Mouse (Mus musculus) liver, embryonic 14.5 days (tissue): ENCODE measurements around the gene Ncam1. TPM values are rescaled to one million over a fixed set of nuclear protein-coding genes. Genes with fewer than 3 reads are reported as not detected.

Source experiments
- ATAC-seq: fragments of 200-750 bp; cut with Nextera tagmentation; 2 replicates; pipeline ENCODE4 v1.8.0; 2017; ENCODE audit warnings: moderate number of reproducible peaks, mild to moderate bottlenecking, moderate library complexity; ENCODE audit not compliant: insufficient read depth
- DNase-seq, 3 experiments: peaks; one replicate each; pipeline ENCODE4 v3.0.0-alpha.2; 2012 to 2013; ENCODE audit warnings: low read depth in 3 of 3, low spot score in 3 of 3
- H3K27ac ChIP-seq: fragments of 300-500 bp; sonication (generic); 2 replicates; pipeline ENCODE4 v1.5.1; 2014; ENCODE audit warnings: moderate library complexity, mild to moderate bottlenecking, control low read depth, inconsistent platforms
- H3K27me3 ChIP-seq: fragments of 300-500 bp; sonication (generic); 2 replicates; pipeline ENCODE4 v1.6.1; 2014; ENCODE audit warnings: mild to moderate bottlenecking, low read length, moderate library complexity; ENCODE audit not compliant: control insufficient read depth, insufficient read depth
- H3K36me3 ChIP-seq: fragments of 300-500 bp; sonication (generic); replicated peaks from 2 replicates; pipeline ENCODE4 v1.6.1; 2014; ENCODE audit warnings: low read depth; ENCODE audit not compliant: control insufficient read depth, insufficient read depth
- H3K4me1 ChIP-seq, 2 experiments: fragments of 200-500 bp in 1 of 2; fragments of 300-500 bp in 1 of 2; sonication (generic) in 1 of 2; replicated peaks; 2 replicates each; pipeline ENCODE4 v1.6.1; 2012 to 2014; ENCODE audit warnings: antibody characterized with exemption in 1 of 2, inconsistent platforms in 1 of 2, low read length in 1 of 2; ENCODE audit not compliant: control insufficient read depth in 2 of 2, insufficient read depth in 2 of 2
- H3K4me2 ChIP-seq: fragments of 300-500 bp; sonication (generic); 2 replicates; pipeline ENCODE4 v1.6.1; 2014; ENCODE audit warnings: low read depth, mild to moderate bottlenecking, control low read depth, moderate library complexity
- H3K4me3 ChIP-seq, 2 experiments: fragments of 200-500 bp in 1 of 2; fragments of 300-500 bp in 1 of 2; sonication (generic) in 1 of 2; 2 replicates each; pipeline ENCODE4 v1.5.1; 2012 to 2014; ENCODE audit warnings: low read depth in 2 of 2, low read length in 2 of 2, mild to moderate bottlenecking in 2 of 2, control low read depth in 1 of 2, inconsistent platforms in 1 of 2, moderate library complexity in 1 of 2; ENCODE audit not compliant: insufficient read depth in 1 of 2
- H3K9ac ChIP-seq: fragments of 300-500 bp; sonication (generic); replicated peaks from 2 replicates; pipeline ENCODE4 v1.6.1; 2014; ENCODE audit warnings: mild to moderate bottlenecking, control low read depth, moderate library complexity
- H3K9me3 ChIP-seq: fragments of 300-500 bp; sonication (generic); 2 replicates; pipeline ENCODE4 v1.6.1; 2016; ENCODE audit warnings: low read length, mixed read lengths; ENCODE audit not compliant: control insufficient read depth
- CTCF ChIP-seq: IDR thresholded peaks from 2 replicates; pipeline ENCODE4 v1.5.1; 2016; ENCODE audit warnings: antibody characterized with exemption, low read depth, control low read depth
- EP300 ChIP-seq: IDR thresholded peaks from 2 replicates; pipeline ENCODE4 v1.6.1; 2016; ENCODE audit warnings: antibody characterized with exemption, low read depth
- WGBS: fragments of 180-500 bp; shearing (Covaris S2); extraction: QIAGEN DNeasy Blood & Tissue Kit; methylation state at CpG from one replicate; pipeline ENCODE4 v1.1.7; 2014; ENCODE audit not compliant: insufficient replicate concordance; 5-methylcytosine and 5-hydroxymethylcytosine counted together
- polyA plus RNA-seq, 2 experiments: library from polyadenylated mRNA; depleted of rRNA in 1 of 2; stranded (reverse) in 1 of 2; unstranded in 1 of 2; fragments of >200 nt; fragmentation: Nextera tagmentation in 1 of 2; extraction: Ambion mirVana in 1 of 2; gene quantifications; 2 replicates each; pipeline versions ENCODE4 v1.2.1 to v1.2.3; 2012 to 2014

Gene Ncam1
- polyA plus RNA-seq, 2 experiments, result 0.60 to 1.9 TPM

- H3K27me3 ChIP-seq, result no peaks in the 10 kb centered on the region
- no peak overlapping the region for H3K4me2 ChIP-seq
- no peak overlapping the region for H3K9ac ChIP-seq
- H3K4me1 ChIP-seq, result no peaks in the 10 kb centered on the region
- H3K27ac ChIP-seq, result no peak overlapping the region
- TF ChIP-seq EP300 (no peak), CTCF (no peak)
- no peaks in the 10 kb centered on the region for H3K9me3 ChIP-seq
- 54% methylated on average over 5 of the region's 5 CpGs for whole genome bisulfite sequencing
- ATAC-seq (no peak), DNase-seq (no peak)
- H3K4me3 ChIP-seq, result no peak overlapping the region
- no peaks in the 10 kb centered on the region for H3K36me3 ChIP-seq
Measured at GRCm38 (mm10) chr9:49665361-49665760, 133.4 kb downstream of the Ncam1 start.

GRCm38 (mm10) chr9:49663927-49664320, 134.8 kb downstream of the Ncam1 start:
- ATAC-seq (no peak), DNase-seq (no peak)
- Histone ChIP-seq H3K27me3 (no peaks in the 10 kb centered on the region), H3K4me3 (no peak overlapping the region), H3K4me2 (no peak overlapping the region), H3K27ac (no peak overlapping the region), H3K9me3 (no peaks in the 10 kb centered on the region), H3K36me3 (no peaks in the 10 kb centered on the region), H3K4me1 (no peaks in the 10 kb centered on the region), H3K9ac (no peak overlapping the region)
- TF ChIP-seq EP300 (no peak), CTCF (no peak)
- WGBS, result 66% methylated on average over 8 of the region's 8 CpGs

- DNase-seq (no peak), ATAC-seq (no peak)
- Histone ChIP-seq H3K4me1 (no peaks in the 10 kb centered on the region), H3K9ac (no peak overlapping the region), H3K27ac (no peak overlapping the region), H3K27me3 (no peaks in the 10 kb centered on the region), H3K4me3 (no peak overlapping the region), H3K9me3 (no peaks in the 10 kb centered on the region), H3K36me3 (no peaks in the 10 kb centered on the region), H3K4me2 (no peak overlapping the region)
- TF ChIP-seq CTCF (peak; percentile 22; the same call in 1 of the 2 replicates), EP300 (no peak)
- WGBS, result 55% methylated on average over 8 of the region's 8 CpGs
Measured at GRCm38 (mm10) chr9:49662958-49663926, 135.5 kb downstream of the Ncam1 start.

- no peak for ATAC-seq
- Histone ChIP-seq H3K36me3 (no peaks in the 10 kb centered on the region), H3K27me3 (no peaks in the 10 kb centered on the region), H3K9ac (no peak overlapping the region), H3K27ac (no peak overlapping the region), H3K4me2 (no peak overlapping the region), H3K4me1 (no peaks in the 10 kb centered on the region), H3K9me3 (no peaks in the 10 kb centered on the region), H3K4me3 (no peak overlapping the region)
- WGBS, result 57% methylated on average over 2 of the region's 2 CpGs
- no peak for TF ChIP-seq EP300
- TF ChIP-seq CTCF, result no peak
- no peak for DNase-seq
Measured at GRCm38 (mm10) chr9:49661480-49661879, 137.2 kb downstream of the Ncam1 start.

- Histone ChIP-seq H3K4me1 (no peaks in the 10 kb centered on the region), H3K9me3 (no peaks in the 10 kb centered on the region), H3K9ac (no peak overlapping the region), H3K27ac (no peak overlapping the region), H3K4me3 (no peak overlapping the region), H3K36me3 (no peaks in the 10 kb centered on the region), H3K4me2 (no peak overlapping the region), H3K27me3 (no peaks in the 10 kb centered on the region)
- no peak for TF ChIP-seq CTCF
- TF ChIP-seq EP300, result no peak
- ATAC-seq (no peak), DNase-seq (no peak)
- 68% methylated on average over 4 of the region's 4 CpGs for WGBS
Measured at GRCm38 (mm10) chr9:49658381-49658856, 140.3 kb downstream of the Ncam1 start.
